Mouse (Mus musculus) embryonic facial prominence, embryonic 15.5 days (tissue): ENCODE measurements at regions not wholly inside any gene's neighbourhood (a gene's known extent, or its start where the extent isn't known, plus 50 kb on each side); places are given as distances from the start of the nearest gene placed in this dataset.

Experiments
- ATAC-seq: fragments of 200-750 bp; cut with Nextera tagmentation; 2 replicates; pipeline ENCODE4 v1.8.0; 2017; ENCODE audit warnings: low read depth, moderate TSS enrichment; ENCODE audit not compliant: insufficient number of reproducible peaks, low FRiP score, low TSS enrichment
- H3K27ac ChIP-seq: fragments of 300-500 bp; sonication (generic); replicated peaks from 2 replicates; pipeline ENCODE4 v1.5.1; 2015; ENCODE audit warnings: mild to moderate bottlenecking, inconsistent platforms
- H3K27me3 ChIP-seq: fragments of 300-500 bp; sonication (generic); 2 replicates; pipeline ENCODE4 v1.6.1; 2015; ENCODE audit warnings: inconsistent platforms
- H3K36me3 ChIP-seq: fragments of 300-500 bp; sonication (generic); 2 replicates; pipeline ENCODE4 v1.6.1; 2015; ENCODE audit warnings: mild to moderate bottlenecking, inconsistent platforms
- H3K4me1 ChIP-seq: fragments of 300-500 bp; sonication (generic); 2 replicates; pipeline ENCODE4 v1.6.1; 2015; ENCODE audit warnings: inconsistent platforms
- H3K4me2 ChIP-seq: fragments of 300-500 bp; sonication (generic); replicated peaks from 2 replicates; pipeline ENCODE4 v1.6.1; 2015; ENCODE audit warnings: mild to moderate bottlenecking, inconsistent platforms
- H3K4me3 ChIP-seq: fragments of 300-500 bp; sonication (generic); replicated peaks from 2 replicates; pipeline ENCODE4 v1.5.1; 2015; ENCODE audit warnings: mild to moderate bottlenecking, inconsistent platforms
- H3K9ac ChIP-seq: fragments of 300-500 bp; sonication (generic); 2 replicates; pipeline ENCODE4 v1.6.1; 2015; ENCODE audit warnings: inconsistent platforms
- H3K9me3 ChIP-seq: fragments of 300-500 bp; sonication (generic); replicated peaks from 2 replicates; pipeline ENCODE4 v1.6.1; 2016; ENCODE audit warnings: inconsistent platforms
- whole genome bisulfite sequencing: fragments of 180-500 bp; shearing (Covaris S2); methylation state at CpG from one replicate; pipeline ENCODE4 v1.1.7; 2015; 5-methylcytosine and 5-hydroxymethylcytosine counted together

- H3K9me3 ChIP-seq = no peaks in the 10 kb centered on the region
- no peak overlapping the region for H3K27ac ChIP-seq
- 75% methylated on average over 2 of the region's 2 CpGs for WGBS
- H3K27me3 ChIP-seq = no peaks in the 10 kb centered on the region
- no peak overlapping the region for H3K4me3 ChIP-seq
- ATAC-seq = no peak
- no peaks in the 10 kb centered on the region for H3K36me3 ChIP-seq
- no peaks in the 10 kb centered on the region for H3K4me1 ChIP-seq
- no peak overlapping the region for H3K9ac ChIP-seq
- H3K4me2 ChIP-seq = no peak overlapping the region
Measured at GRCm38 (mm10) chr8:113250264-113250663, 385.1 kb upstream of the Mon1b start.

- no peak for ATAC-seq
- no peaks in the 10 kb centered on the region for H3K36me3 ChIP-seq
- H3K9me3 ChIP-seq = no peaks in the 10 kb centered on the region
- H3K27me3 ChIP-seq = no peaks in the 10 kb centered on the region
- no peak overlapping the region for H3K9ac ChIP-seq
- H3K4me2 ChIP-seq = no peak overlapping the region
- WGBS = 67% methylated on average over 5 of the region's 5 CpGs
- no peak overlapping the region for H3K27ac ChIP-seq
- no peak overlapping the region for H3K4me3 ChIP-seq
- H3K4me1 ChIP-seq = no peaks in the 10 kb centered on the region
Measured at GRCm38 (mm10) chr8:113254076-113254475, 381.3 kb upstream of the Mon1b start.

GRCm38 (mm10) chr8:113259477-113259876 is 375.9 kb upstream of the Mon1b start:
- Histone ChIP-seq H3K27me3 (no peaks in the 10 kb centered on the region), H3K4me3 (no peak overlapping the region), H3K9ac (no peak overlapping the region), H3K9me3 (no peaks in the 10 kb centered on the region), H3K4me2 (no peak overlapping the region), H3K4me1 (no peaks in the 10 kb centered on the region), H3K27ac (no peak overlapping the region), H3K36me3 (no peaks in the 10 kb centered on the region)
- WGBS = 88% methylated on average over 1 of the region's 1 CpGs
- no peak for ATAC-seq

GRCm38 (mm10) chr8:113263296-113263695 is 372.1 kb upstream of the Mon1b start:
- H3K4me1 ChIP-seq = no peaks in the 10 kb centered on the region
- WGBS = 74% methylated on average over 3 of the region's 3 CpGs
- no peak for ATAC-seq
- H3K4me3 ChIP-seq = no peak overlapping the region
- H3K27me3 ChIP-seq = no peaks in the 10 kb centered on the region
- H3K9me3 ChIP-seq = no peaks in the 10 kb centered on the region
- no peak overlapping the region for H3K9ac ChIP-seq
- H3K36me3 ChIP-seq = no peaks in the 10 kb centered on the region
- H3K4me2 ChIP-seq = no peak overlapping the region
- no peak overlapping the region for H3K27ac ChIP-seq

GRCm38 (mm10) chr8:113271262-113271661 is 364.1 kb upstream of the Mon1b start:
- no peak overlapping the region for H3K27ac ChIP-seq
- H3K27me3 ChIP-seq = no peaks in the 10 kb centered on the region
- no peak overlapping the region for H3K4me2 ChIP-seq
- H3K4me1 ChIP-seq = no peaks in the 10 kb centered on the region
- no peaks in the 10 kb centered on the region for H3K9me3 ChIP-seq
- no peak overlapping the region for H3K9ac ChIP-seq
- H3K36me3 ChIP-seq = no peaks in the 10 kb centered on the region
- no peak overlapping the region for H3K4me3 ChIP-seq
- 89% methylated on average over 4 of the region's 4 CpGs for WGBS
- no peak for ATAC-seq

- no peaks in the 10 kb centered on the region for H3K36me3 ChIP-seq
- WGBS = 78% methylated on average over 4 of the region's 4 CpGs
- no peaks in the 10 kb centered on the region for H3K4me1 ChIP-seq
- H3K4me3 ChIP-seq = no peak overlapping the region
- ATAC-seq = no peak
- no peak overlapping the region for H3K9ac ChIP-seq
- H3K27me3 ChIP-seq = no peaks in the 10 kb centered on the region
- no peaks in the 10 kb centered on the region for H3K9me3 ChIP-seq
- no peak overlapping the region for H3K4me2 ChIP-seq
- no peak overlapping the region for H3K27ac ChIP-seq
Measured at GRCm38 (mm10) chr8:113300273-113300843, 335.0 kb upstream of the Mon1b start.

- Histone ChIP-seq H3K9ac (no peak overlapping the region), H3K4me1 (no peaks in the 10 kb centered on the region), H3K4me3 (no peak overlapping the region), H3K9me3 (no peaks in the 10 kb centered on the region), H3K27ac (no peak overlapping the region), H3K4me2 (no peak overlapping the region), H3K27me3 (no peaks in the 10 kb centered on the region), H3K36me3 (no peaks in the 10 kb centered on the region)
- 57% methylated on average over 8 of the region's 8 CpGs for WGBS
- no peak for ATAC-seq
Measured at GRCm38 (mm10) chr8:113303426-113303825, 332.0 kb upstream of the Mon1b start.

- Histone ChIP-seq H3K9me3 (no peaks in the 10 kb centered on the region), H3K4me1 (no peaks in the 10 kb centered on the region), H3K27ac (no peak overlapping the region), H3K9ac (no peak overlapping the region), H3K36me3 (no peaks in the 10 kb centered on the region), H3K27me3 (no peaks in the 10 kb centered on the region), H3K4me2 (no peak overlapping the region), H3K4me3 (no peak overlapping the region)
- 35% methylated on average over 3 of the region's 3 CpGs for WGBS
- peak; percentile 69; the same call in 1 of the 2 replicates for ATAC-seq
Measured at GRCm38 (mm10) chr8:113317169-113317568, 318.2 kb upstream of the Mon1b start.

- no peak overlapping the region for H3K9ac ChIP-seq
- no peaks in the 10 kb centered on the region for H3K4me1 ChIP-seq
- H3K36me3 ChIP-seq = no peaks in the 10 kb centered on the region
- no peak overlapping the region for H3K27ac ChIP-seq
- no peak for ATAC-seq
- no peaks in the 10 kb centered on the region for H3K27me3 ChIP-seq
- 53% methylated on average over 6 of the region's 6 CpGs for WGBS
- no peak overlapping the region for H3K4me2 ChIP-seq
- H3K9me3 ChIP-seq = no peaks in the 10 kb centered on the region
- no peak overlapping the region for H3K4me3 ChIP-seq
Measured at GRCm38 (mm10) chr8:113331576-113331975, 303.8 kb upstream of the Mon1b start.

- Histone ChIP-seq H3K9me3 (no peaks in the 10 kb centered on the region), H3K4me3 (no peak overlapping the region), H3K9ac (no peak overlapping the region), H3K4me1 (no peaks in the 10 kb centered on the region), H3K4me2 (no peak overlapping the region), H3K36me3 (no peaks in the 10 kb centered on the region), H3K27me3 (no peaks in the 10 kb centered on the region), H3K27ac (no peak overlapping the region)
- 35% methylated on average over 10 of the region's 10 CpGs for WGBS
- no peak for ATAC-seq
Measured at GRCm38 (mm10) chr8:113341306-113341705, 294.1 kb upstream of the Mon1b start.

- Histone ChIP-seq H3K27ac (no peak overlapping the region), H3K4me3 (no peak overlapping the region), H3K36me3 (no peaks in the 10 kb centered on the region), H3K4me2 (no peak overlapping the region), H3K27me3 (no peaks in the 10 kb centered on the region), H3K9ac (no peak overlapping the region), H3K4me1 (no peaks in the 10 kb centered on the region), H3K9me3 (no peaks in the 10 kb centered on the region)
- ATAC-seq = no peak
- WGBS = 53% methylated on average over 7 of the region's 7 CpGs
Measured at GRCm38 (mm10) chr8:113361900-113362299, 273.5 kb upstream of the Mon1b start.

GRCm38 (mm10) chr8:113364181-113364580 is 271.2 kb upstream of the Mon1b start:
- Histone ChIP-seq H3K36me3 (no peaks in the 10 kb centered on the region), H3K9ac (no peak overlapping the region), H3K27me3 (no peaks in the 10 kb centered on the region), H3K9me3 (no peaks in the 10 kb centered on the region), H3K27ac (no peak overlapping the region), H3K4me3 (no peak overlapping the region), H3K4me2 (no peak overlapping the region), H3K4me1 (no peaks in the 10 kb centered on the region)
- 96% methylated on average over 13 of the region's 13 CpGs for WGBS
- no peak for ATAC-seq
